Mouse (Mus musculus): ENCODE measurements around the gene Fkbp14.

The Fkbp14 gene

DNA sequence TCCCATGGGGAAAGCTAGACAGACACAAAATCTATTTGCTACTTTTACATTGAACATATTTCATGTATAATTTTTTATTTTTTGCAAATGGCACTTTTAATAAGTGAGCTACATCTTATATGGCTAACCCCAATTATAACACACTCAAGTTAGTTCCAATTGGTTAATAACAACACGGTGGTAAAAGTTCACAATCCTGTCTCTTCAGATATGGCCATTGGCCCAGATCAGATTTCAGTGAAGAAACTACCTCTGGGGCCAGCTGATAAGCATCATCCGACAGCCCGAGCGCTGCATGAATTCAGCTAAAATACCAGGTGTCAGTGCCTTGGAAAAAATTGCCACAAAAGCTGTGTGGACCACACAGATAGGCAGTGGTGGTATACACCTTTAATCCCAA lies 9.4 kb downstream of the Fkbp14 start:
- no peak for DNase-seq

DNA sequence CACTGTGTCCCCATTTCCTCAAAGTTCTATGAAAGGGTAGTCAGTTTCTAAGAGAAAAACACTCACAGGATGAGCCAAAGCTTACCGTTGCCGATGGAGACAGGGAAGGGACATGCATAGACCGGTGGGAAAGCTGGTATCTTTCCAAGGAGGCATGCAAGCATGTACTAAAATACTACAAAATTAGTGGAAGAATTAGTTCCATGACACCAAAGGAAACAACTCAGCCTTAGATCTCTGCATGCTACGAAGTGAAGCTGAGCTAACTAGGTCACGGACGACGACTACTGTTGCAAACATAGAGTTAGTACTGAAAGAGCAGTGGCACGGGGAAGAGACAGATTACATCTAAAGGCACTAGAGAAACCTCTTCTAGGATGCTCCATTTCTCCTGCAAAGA lies 10.2 kb downstream of the Fkbp14 start:
- DNase-seq: no peak

DNA sequence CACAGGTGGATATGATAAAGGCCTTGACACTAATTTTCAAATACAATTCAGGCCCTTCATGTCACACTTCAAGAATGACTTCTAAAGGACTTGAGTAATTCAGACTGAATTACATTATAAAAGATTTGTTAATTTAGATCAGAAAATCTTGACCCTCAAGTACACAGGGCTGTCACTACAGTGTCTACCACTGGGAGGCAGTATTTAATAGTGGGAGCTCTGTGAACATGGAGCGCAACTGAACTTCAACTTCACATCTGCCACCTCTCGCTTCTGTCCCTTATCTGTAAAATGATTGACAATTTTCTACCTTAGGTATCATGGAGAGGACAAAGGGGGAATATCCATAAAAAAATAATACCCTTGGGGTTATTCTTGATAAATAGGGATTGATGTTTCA lies 10.9 kb downstream of the Fkbp14 start:
- peak in 1 of 2 experiments; percentile 17 for DNase-seq

DNA sequence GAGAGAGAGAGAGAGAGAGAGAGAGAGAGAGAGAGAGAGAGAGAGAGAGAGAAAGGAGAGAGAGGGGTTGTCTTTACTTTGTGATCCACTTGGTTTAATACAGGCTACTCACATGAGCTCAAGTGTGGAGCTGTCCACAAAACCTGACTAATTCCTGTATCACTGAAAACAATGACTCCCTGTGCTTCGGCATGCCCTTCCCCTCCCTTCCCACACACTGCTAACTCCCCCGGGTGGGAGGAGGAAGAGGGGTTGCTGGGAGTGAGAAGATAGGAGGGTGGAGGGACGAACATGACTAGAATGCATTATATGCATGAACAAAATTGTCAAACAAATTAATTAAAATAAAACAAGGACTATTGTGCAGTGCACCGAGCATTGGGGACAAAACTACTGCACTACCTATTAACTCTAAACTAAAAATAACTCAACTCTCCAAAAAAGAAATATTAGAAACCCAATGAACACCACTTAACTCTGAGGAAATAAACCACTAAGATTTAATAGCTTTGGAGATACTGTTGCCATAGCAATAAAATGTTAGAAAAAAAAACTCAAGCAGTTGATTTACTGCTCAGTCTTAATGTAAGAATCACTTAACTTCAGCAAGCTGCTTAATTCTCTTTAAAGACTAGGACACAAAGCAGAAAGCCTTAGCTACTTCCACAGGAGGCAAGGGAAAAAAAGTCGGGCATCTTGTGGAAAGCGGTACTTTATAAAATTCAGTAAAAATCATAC lies 23.7 kb downstream of the Fkbp14 start:
- no peak for DNase-seq

DNA sequence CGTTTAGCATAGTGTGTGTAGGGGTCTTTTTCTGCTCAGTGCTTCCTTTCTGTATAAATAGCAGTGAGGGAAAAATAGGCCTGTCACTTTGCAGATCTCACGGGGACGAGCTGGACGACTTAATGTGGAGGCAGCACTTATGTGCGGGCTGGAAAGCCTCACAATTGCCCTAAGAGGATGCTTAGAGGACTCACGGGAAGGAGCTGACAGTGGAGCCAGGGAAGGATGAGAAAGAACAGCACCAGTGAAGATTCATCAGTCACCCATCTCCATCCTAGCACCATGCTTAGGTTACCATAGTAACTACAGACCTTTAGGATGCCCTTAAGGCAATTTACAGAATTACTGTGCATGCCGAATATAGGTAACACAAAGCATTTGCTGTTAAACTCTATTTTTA lies 27.3 kb downstream of the Fkbp14 start:
- no peak for DNase-seq

DNA sequence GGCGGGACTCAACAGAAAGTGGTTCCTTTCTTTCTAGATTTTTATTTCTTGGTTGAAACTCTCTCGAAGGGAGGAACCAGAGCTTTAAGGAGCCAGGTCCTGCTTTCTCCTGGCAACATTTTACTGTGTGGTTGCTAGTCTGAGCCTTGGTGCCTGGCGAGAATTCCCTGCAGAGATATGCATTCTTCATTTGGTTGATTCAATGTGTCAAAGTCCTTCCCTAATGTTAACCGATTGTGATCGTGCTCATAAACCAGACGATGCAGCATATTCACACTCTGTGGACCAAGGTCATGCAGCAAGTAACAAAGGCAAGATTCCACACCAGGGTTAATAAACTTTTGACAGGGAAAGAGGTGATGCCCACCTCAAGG lies 30.6 kb downstream of the Fkbp14 start:
- no peak for DNase-seq

DNA sequence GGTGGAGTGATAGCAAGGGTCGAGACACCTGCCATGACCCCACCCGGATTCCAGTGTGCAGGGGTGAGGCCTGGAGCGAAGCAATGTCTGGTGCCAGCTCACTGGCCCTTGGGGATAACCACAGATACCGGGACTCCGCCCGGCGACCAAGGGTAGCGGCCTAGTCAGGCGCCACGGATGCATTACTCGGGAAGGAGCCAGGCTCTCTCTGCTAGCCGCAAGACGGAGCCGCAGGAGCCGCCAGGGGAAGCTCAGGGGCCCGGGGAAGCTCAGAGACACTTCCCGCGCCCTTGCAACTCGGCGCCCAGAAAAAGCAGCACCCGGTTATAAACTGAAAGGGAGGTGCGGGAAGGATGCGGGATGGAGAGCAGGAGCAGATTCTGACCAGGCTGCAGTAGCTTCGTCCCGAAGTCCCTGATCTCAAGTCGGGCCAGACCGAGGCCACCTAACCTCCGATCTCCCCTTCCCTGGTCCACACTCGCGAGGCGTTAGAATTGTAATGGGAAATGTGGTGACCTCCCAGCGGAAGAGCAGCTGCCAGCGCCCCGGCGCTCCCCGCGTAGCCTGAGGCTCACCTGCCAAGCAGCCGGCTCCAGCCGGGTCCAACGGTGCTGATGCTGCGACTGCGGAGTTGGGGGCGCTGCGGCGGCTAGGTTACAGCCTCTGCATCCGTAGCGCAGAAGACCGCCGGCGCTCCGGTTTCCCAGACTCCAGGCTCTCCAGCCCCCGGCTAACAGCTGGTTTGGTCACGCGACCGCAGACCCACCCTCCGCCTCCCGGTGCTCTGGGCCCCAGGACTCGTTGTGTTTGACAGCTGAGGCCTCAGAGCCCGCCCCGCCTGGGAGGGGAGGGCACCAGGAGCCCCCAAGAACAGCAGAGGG lies 31.2 kb downstream of the Fkbp14 start, which contains the start of gene Scrn1:
Gene Scrn1 (minus strand): TSS at position 825 of the 881 bp plus-strand sequence.
- DNase-seq: peak; percentile 12 to 26

DNA sequence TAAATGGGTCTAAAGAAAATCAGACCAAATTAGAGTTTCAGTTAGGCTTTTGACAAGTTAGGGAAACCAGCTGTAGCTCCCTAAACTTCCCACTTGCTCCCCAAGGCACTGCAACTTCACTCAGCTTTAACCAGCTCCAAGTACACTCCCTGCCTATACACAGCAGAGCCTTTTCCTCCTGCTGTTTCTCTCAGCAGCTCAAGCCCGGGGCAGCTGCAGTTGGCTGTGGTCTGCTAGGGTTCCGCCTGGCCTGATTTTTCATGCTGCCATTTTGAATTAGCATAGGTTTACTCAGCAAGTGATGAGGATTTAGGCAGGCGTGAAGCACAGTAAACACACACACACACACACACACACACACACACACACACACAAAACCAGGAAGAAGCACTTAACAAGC lies 32.1 kb downstream of the Fkbp14 start:
- DNase-seq: no peak

DNA sequence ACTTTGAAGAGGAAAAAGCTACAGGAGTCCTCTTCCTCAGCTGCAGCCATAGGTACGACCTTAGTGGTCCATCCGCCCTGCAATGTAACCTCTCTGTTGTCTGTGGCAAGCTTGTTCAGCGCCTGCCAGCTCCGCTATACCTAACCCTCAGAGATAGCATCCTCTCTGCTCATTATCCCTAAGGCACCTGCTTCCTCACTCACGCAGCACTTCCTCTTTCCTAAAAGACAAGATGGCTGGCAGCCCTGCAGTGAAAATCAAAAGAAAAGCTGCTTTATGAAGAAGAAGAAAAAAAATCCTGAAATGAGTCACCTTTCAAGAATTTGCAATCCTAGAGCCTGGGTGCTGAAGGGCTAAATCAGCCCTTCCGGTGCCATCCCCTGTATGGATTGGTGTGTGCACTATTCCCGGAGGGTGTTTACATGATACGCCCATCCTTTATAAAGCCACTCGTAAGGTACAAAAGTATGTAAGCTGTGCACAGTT lies 32.6 kb downstream of the Fkbp14 start:
- DNase-seq: no peak

DNA sequence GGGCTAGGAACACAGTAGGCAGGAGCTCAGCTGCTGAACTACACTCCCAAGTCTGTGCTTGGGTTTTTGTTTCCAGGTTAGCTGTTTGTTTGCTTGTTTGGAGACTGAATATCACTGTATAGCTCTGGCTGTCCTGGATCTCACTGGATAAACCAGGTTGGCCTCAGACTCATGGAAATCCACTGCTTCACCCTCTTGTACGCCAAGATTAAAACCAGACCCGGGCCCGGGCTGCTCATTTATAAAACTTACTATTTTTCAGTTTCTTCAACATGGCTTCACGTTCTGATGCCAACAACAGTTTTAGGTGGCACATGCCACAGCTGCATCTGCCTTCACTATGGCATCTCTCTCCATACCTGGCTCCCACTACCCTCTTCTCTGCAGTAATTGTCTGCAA lies 33.5 kb downstream of the Fkbp14 start:
- no peak for DNase-seq

DNA sequence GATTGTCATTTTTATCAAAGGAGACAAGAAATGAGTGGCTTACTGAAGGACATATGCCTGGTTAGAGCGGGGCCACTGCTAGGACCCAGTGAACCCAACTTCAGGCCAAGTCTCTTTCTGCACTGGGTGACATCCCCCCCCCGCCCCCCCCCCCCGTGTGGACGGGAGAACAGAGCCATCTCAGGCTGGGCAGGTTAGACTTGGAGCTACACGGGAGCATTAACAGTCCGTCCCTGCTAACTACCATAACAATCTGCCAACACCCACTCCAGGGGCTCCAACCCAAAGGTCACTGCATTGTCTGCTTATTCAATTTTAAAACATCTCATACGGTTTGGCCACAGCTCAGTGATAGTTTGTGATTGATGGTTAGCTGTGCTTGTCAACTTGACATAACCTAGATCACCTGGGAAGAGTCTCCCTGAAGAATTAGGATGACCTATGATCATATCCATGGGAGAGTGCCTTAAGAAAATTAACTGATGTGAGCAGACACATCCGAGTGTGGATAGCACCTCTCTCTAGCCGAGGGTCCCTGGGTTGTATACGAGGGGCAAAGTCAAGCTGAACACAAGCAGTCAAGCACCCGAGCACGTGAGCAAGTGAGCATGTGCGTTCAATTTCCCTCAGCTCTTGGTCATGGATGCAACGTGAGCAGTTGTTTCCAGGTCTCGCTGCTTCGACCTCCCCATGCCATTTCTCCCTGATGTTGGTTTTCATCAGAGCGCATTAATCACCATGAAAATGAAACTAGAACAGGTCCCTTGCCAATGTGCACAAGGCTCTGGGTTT lies 34.9 kb downstream of the Fkbp14 start:
- no peak for DNase-seq

DNA sequence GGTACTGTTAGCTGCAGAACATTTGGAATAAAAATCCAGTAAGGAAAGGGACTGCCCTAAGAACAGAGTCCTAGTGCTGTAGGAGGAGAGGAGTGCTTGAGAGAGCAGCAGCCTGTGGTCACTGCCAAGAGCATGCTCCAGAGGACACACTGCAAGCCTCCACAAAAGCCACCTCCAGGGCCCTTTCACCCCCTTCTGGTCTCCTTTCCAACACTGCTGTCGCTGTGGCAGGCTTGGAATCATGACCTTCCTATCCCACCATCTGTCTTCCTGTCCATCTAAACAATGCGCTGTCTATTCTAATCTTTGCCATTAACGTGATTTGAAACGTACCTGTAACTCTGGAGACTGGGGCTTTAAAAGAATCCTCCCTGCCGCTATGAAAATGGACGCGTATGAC lies 38.6 kb downstream of the Fkbp14 start:
- no peak for DNase-seq

DNA sequence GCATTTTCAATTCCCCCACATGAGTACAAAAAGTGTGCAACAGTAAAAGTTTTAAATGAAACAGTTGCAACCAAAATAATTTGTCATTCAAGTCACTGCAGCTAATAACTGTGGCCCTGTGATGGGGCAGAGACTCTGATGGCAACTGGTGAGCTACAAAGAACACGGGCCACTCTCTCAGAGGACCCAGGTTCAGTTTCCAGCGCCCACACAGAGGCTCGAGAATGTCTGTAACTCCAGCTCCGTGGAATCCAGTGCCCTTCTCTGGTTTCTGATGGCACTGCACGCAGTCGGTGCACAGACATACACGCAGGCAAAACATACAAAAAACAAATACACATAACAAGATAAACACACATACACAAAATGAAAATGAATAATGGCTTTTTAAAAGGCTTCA lies 39.4 kb downstream of the Fkbp14 start:
- no peak for DNase-seq

DNA sequence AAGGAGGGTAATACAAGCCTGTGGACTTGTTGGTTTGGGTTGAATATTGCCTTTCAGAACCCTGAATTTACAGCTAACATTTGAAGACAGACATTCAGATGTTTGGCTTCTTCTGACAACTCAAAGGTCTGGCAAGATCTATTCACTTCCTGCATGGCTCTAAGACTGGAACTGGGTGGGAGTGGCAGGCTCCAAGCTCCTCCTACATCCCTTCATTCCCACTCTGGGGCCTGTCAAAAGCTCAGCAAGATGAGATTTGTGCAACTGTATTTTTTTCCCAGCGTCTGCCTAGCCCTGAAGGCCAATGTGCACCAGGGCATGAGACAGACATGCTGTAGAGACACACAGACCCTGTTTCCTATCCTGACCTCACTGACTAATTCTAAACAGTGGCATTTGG lies 41.3 kb downstream of the Fkbp14 start:
- DNase-seq: no peak

DNA sequence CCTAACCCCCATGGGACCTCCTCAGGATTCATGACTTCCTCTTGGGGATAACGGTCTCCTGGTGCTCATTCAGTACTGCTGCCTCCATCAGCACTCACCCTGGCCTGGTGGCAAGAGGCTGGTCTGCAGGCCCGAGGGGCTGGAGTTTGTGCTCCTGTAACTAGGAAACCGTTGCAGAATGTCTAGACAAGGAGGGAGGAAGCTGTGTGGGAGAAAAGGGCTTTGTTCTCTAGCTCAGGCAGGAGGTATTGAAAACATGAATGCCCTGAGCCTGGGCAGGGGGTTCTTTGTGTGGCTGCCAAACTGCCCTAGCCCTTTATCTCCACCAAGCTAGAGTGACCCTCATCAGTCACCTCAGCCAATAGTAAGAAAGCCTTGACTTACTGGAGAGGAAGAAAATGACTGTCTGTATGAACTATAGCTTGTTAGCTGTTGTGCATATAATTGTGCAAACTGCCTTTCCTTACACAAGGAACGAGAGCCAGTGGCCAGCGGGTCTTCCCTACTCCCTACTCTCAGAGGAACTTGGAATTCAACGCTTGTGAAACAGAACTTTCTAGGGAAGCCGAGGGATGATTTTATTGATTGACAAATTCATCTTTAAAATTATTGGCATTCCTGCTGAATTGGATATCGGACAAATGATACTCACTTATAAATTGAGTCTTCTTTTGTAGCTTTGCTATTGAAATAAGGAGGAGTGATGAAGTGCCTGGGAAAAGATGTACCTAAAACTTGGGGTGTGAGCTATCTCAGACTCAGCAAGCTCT lies 42.6 kb downstream of the Fkbp14 start:
- no peak for DNase-seq

DNA sequence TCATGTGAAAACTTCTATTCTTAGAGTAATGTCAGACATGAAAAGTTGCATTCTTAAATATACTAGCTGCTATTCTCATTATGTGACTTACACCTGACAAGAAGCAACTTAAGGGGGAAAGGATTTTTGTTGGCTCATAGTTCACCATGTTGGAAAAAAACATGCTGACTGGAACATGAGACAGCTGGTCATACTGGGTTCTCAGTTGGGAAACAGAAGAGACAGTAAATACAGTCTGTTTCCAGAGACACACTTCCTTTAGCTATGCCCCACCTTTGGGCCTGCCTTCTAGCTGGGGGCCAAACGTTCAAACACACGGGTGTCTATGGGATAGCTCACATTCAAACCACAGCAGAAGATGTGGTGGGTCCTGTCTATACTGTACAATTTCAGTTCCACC lies 43.5 kb downstream of the Fkbp14 start:
- no peak for DNase-seq

DNA sequence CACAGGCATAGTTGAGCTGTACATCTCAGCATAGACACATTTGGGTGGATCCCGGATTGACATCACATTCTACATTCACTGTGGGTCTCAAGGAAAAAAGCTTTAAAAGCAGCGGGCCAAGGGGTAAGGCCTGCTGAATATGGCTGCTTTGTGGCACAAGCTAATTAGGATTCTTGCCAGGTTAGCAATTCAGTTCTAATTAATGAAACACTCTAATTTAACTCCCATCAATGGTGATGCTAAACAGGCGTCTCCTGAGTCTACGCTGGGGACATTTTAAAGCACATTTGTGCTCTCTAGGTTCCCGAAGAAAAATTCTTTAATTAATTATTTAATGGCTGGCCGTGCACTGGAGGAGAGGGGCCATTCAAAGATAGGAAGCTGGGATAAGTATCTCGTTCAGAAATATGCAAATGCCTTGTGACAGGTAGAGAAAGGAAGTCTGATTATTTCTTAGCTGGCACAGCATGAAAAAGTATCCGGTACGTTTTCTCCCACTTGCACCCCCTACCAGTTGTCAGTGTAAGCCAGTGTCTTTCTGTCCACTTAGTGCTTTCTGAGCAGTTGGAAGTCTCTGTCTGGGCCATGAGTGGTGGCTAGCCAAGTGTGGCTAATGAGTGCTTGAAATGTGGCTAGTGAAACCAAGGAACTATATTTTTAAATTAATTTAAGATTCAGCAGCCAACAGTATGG lies 44.2 kb downstream of the Fkbp14 start:
- DNase-seq: no peak

DNA sequence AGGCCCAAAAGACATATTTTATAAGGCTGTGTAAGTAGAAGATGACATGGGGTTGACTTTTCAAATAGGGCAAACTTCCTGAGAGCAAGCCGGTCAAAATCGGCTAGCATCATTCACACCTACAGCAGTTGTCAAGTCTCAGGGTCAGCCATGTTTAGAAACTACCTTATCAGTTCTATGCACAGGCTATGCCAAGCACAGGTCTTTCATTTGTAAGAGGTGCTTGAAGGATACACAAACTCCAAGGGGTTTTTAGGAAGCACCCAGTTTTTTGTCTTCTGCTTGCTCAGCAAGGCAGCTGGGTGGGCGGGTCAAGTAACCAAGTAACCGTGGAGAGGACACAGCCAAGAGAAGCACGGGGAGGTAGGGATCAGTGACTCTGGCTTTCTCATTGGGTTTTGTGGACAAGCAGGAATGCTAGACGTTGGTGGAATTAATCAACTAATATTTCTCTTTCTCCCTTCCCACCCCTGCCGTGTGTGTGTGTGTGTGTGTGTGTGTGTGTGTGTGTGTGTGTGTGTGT lies 46.2 kb downstream of the Fkbp14 start:
- DNase-seq: no peak

DNA sequence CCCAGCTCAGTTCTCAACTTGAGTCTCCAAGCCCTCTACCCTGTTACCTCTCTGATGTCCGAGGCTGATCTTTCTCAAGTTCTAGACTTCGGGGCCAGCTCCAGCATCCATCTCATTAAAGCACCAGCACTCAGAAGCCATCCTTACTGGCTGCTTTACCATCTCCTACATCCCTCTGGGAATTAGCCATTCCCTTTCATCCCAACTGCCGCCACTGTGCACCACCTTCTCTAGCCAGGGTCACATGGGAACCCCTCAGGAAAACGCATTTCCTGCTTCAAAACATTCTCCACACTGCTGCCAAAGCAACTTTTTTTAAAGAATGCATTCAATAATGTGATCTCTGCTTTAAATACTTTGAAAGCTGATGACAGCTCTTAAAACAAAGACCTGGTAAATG lies 47.8 kb downstream of the Fkbp14 start:
- no peak for DNase-seq

DNA sequence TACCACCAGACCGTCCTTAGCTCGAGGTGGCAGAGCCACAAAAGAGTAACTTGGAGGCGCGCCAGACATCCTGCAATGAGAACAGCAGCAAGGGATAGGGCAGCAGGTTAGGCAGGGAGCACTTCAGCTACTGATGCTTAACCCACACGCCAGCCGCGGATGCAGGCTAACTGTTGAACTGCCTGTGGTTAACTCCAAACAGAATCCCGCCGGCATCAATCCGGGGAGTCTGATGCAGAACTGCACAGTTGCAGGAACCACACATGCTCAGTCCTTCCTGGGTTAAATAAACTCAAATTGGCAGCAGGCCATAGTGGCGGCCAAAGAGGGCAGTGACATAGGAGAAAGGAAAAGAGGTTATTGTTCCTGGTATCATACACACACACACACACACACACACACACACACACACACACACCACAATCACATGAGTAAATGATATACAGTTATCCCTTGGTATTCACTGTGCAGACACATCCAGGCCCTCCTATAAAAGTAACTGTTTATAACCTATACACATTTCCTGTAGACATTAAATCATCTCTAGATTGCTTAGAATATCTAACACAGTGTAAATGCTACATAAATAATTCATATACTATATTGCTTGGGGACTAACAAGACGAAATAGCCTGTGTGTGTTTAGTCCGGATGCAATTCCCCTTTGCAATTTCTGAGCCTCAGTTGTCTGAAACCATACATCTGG lies 48.6 kb downstream of the Fkbp14 start:
- DNase-seq: no peak

DNA sequence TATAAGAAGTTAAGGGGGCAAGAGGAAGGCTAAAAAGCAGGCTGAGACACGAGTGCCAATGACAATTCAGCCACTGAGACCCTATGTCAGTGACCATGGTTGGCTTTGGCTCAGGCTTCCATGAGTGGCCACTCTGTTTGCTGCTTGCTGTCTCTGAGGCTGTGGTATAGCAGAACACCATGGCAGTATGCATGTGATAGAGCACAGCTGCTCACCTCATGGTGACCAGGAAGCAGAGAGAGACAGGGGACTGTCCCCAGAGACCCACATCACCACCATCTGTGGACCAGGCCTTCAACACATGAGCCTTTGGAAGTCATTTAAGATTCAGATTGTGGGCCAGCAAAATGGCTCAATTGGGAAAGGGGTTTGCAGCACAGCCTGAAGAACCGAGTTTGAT lies 53.5 kb downstream of the Fkbp14 start:
- DNase-seq: no peak

Data from thymus, adult 18-20 months (tissue).